Mouse (Mus musculus) neural tube, embryonic 11.5 days (tissue): Measurements from ENCODE around the gene Gm5134. TPM values are rescaled to one million over a fixed set of nuclear protein-coding genes. Genes with fewer than 3 reads are reported as not detected.

Experiments used
- ATAC-seq: fragments of 200-750 bp; cut with Nextera tagmentation; 2 replicates; pipeline ENCODE4 v1.8.0; 2017; ENCODE audit warnings: moderate number of reproducible peaks, mild to moderate bottlenecking, moderate TSS enrichment, moderate library complexity; ENCODE audit not compliant: insufficient read depth, low FRiP score, low TSS enrichment
- DNase-seq: peaks from one replicate; pipeline ENCODE4 v3.0.0-alpha.2; 2015; ENCODE audit warnings: low spot score
- H3K27ac ChIP-seq: fragments of 300-500 bp; sonication (generic); 2 replicates; pipeline ENCODE4 v1.5.1; 2014; ENCODE audit warnings: low read depth, mild to moderate bottlenecking, low read length
- H3K27me3 ChIP-seq: fragments of 300-500 bp; sonication (generic); 2 replicates; pipeline ENCODE4 v1.6.1; 2014; ENCODE audit warnings: mild to moderate bottlenecking, low read length, mixed read lengths; ENCODE audit not compliant: control insufficient read depth, insufficient read depth
- H3K36me3 ChIP-seq: fragments of 300-500 bp; sonication (generic); 2 replicates; pipeline ENCODE4 v1.6.1; 2014; ENCODE audit warnings: mild to moderate bottlenecking, low read length, moderate library complexity, mixed read lengths; ENCODE audit not compliant: control insufficient read depth, insufficient read depth
- H3K4me1 ChIP-seq: fragments of 300-500 bp; sonication (generic); 2 replicates; pipeline ENCODE4 v1.6.1; 2014; ENCODE audit warnings: low read length, mixed read lengths; ENCODE audit not compliant: control insufficient read depth, insufficient read depth
- H3K4me2 ChIP-seq: fragments of 300-500 bp; sonication (generic); 2 replicates; pipeline ENCODE4 v1.6.1; 2014; ENCODE audit warnings: low read depth, mild to moderate bottlenecking, moderate library complexity
- H3K4me3 ChIP-seq: fragments of 300-500 bp; sonication (generic); 2 replicates; pipeline ENCODE4 v1.5.1; 2014; ENCODE audit warnings: low read depth, low read length
- H3K9ac ChIP-seq: fragments of 300-500 bp; sonication (generic); 2 replicates; pipeline ENCODE4 v1.6.1; 2014; ENCODE audit warnings: mild to moderate bottlenecking, low read length
- H3K9me3 ChIP-seq: fragments of 300-500 bp; sonication (generic); 2 replicates; pipeline ENCODE4 v1.6.1; 2016; ENCODE audit warnings: low read length; ENCODE audit not compliant: control insufficient read depth
- WGBS: fragments of 180-500 bp; shearing (Covaris S2); extraction: QIAGEN DNeasy Blood & Tissue Kit; methylation state at CpG from one replicate; pipeline ENCODE4 v1.1.7; 2014; 5-methylcytosine and 5-hydroxymethylcytosine counted together
- polyA plus RNA-seq: library from polyadenylated mRNA; unstranded; fragments of >200 nt; fragmentation: Nextera tagmentation; extraction: Ambion mirVana; gene quantifications from 2 replicates; pipeline ENCODE4 v1.2.1, GENCODE M21; 2014

Gm5134 gene
- polyA plus RNA-seq, 1 experiment from 2014 or later: 0.19 TPM

- Histone ChIP-seq H3K4me3 (no peak overlapping the region), H3K4me1 (no peaks in the 10 kb centered on the region), H3K9me3 (no peaks in the 10 kb centered on the region), H3K36me3 (no peaks in the 10 kb centered on the region), H3K9ac (no peak overlapping the region), H3K27ac (no peak overlapping the region), H3K4me2 (no peak overlapping the region), H3K27me3 (no peaks in the 10 kb centered on the region)
- ATAC-seq (no peak), DNase-seq (no peak)
- 45% methylated on average over 3 of the region's 3 CpGs for WGBS
These were observed 42.0 kb downstream of the Gm5134 start for GRCm38 (mm10) chr10:75996315-75996714.

- no peaks in the 10 kb centered on the region for H3K9me3 ChIP-seq
- 13% methylated on average over 7 of the region's 7 CpGs for WGBS
These were observed 46.8 kb downstream of the Gm5134 start for GRCm38 (mm10) chr10:76001160-76001559.

GRCm38 (mm10) chr10:76002101-76002521 lies 47.8 kb downstream of the Gm5134 start:
- no peak for ATAC-seq
- H3K27ac ChIP-seq: no peak overlapping the region

More at GRCm38 (mm10) chr10:76001160-76001559, 46.8 kb downstream of the Gm5134 start:
- DNase-seq (no peak), ATAC-seq (no peak)
- Histone ChIP-seq H3K27ac (no peak overlapping the region), H3K9ac (no peak overlapping the region), H3K4me3 (no peak overlapping the region), H3K4me2 (no peak overlapping the region), H3K4me1 (0 out of 2 replicates have a peak, but pooled peaks cover 2% of the 10 kb centered on the region), H3K27me3 (no peaks in the 10 kb centered on the region), H3K36me3 (no peaks in the 10 kb centered on the region)

GRCm38 (mm10) chr10:76002615-76003014 lies 48.3 kb downstream of the Gm5134 start:
- H3K4me3 ChIP-seq: no peak overlapping the region
- H3K9me3 ChIP-seq: no peaks in the 10 kb centered on the region
- DNase-seq (no peak), ATAC-seq (no peak)
- H3K4me1 ChIP-seq: 0 out of 2 replicates have a peak, but pooled peaks cover 2% of the 10 kb centered on the region
- no peaks in the 10 kb centered on the region for H3K27me3 ChIP-seq
- H3K36me3 ChIP-seq: no peaks in the 10 kb centered on the region
- no peak overlapping the region for H3K9ac ChIP-seq
- H3K4me2 ChIP-seq: no peak overlapping the region
- WGBS: 30% methylated on average over 2 of the region's 2 CpGs
- H3K27ac ChIP-seq: no peak overlapping the region

More at GRCm38 (mm10) chr10:76002101-76002521, 47.8 kb downstream of the Gm5134 start:
- no peak overlapping the region for H3K4me3 ChIP-seq
- H3K9ac ChIP-seq: no peak overlapping the region
- DNase-seq: no peak
- no peaks in the 10 kb centered on the region for H3K9me3 ChIP-seq
- 25% methylated on average over 3 of the region's 3 CpGs for WGBS
- 0 out of 2 replicates have a peak, but pooled peaks cover 2% of the 10 kb centered on the region for H3K4me1 ChIP-seq
- no peaks in the 10 kb centered on the region for H3K36me3 ChIP-seq
- H3K4me2 ChIP-seq: no peak overlapping the region
- no peaks in the 10 kb centered on the region for H3K27me3 ChIP-seq

GRCm38 (mm10) chr10:76003221-76003620 lies 48.9 kb downstream of the Gm5134 start:
- no peaks in the 10 kb centered on the region for H3K9me3 ChIP-seq
- H3K4me2 ChIP-seq: no peak overlapping the region
- DNase-seq (no peak), ATAC-seq (no peak)
- H3K4me1 ChIP-seq: 0 out of 2 replicates have a peak, but pooled peaks cover 2% of the 10 kb centered on the region
- WGBS: 91% methylated on average over 2 of the region's 2 CpGs
- no peak overlapping the region for H3K9ac ChIP-seq
- H3K36me3 ChIP-seq: no peaks in the 10 kb centered on the region
- no peaks in the 10 kb centered on the region for H3K27me3 ChIP-seq
- no peak overlapping the region for H3K27ac ChIP-seq
- H3K4me3 ChIP-seq: no peak overlapping the region

GRCm38 (mm10) chr10:76006385-76006784 lies 52.1 kb downstream of the Gm5134 start:
- Histone ChIP-seq H3K36me3 (no peaks in the 10 kb centered on the region), H3K27me3 (no peaks in the 10 kb centered on the region), H3K4me1 (0 out of 2 replicates have a peak, but pooled peaks cover 2% of the 10 kb centered on the region), H3K4me3 (no peak overlapping the region), H3K27ac (no peak overlapping the region), H3K4me2 (no peak overlapping the region), H3K9ac (no peak overlapping the region), H3K9me3 (no peaks in the 10 kb centered on the region)
- no peak for DNase-seq
- WGBS: 93% methylated on average over 6 of the region's 6 CpGs
- no peak for ATAC-seq

GRCm38 (mm10) chr10:76009812-76010211 lies 55.5 kb downstream of the Gm5134 start:
- Histone ChIP-seq H3K9me3 (no peaks in the 10 kb centered on the region), H3K4me1 (no peaks in the 10 kb centered on the region), H3K4me2 (no peak overlapping the region), H3K4me3 (no peak overlapping the region), H3K9ac (no peak overlapping the region), H3K27ac (no peak overlapping the region), H3K36me3 (no peaks in the 10 kb centered on the region), H3K27me3 (no peaks in the 10 kb centered on the region)
- ATAC-seq: no peak
- DNase-seq: no peak
- WGBS: 90% methylated on average over 3 of the region's 3 CpGs

GRCm38 (mm10) chr10:76012922-76013321 lies 58.6 kb downstream of the Gm5134 start:
- Histone ChIP-seq H3K9me3 (no peaks in the 10 kb centered on the region), H3K4me2 (no peak overlapping the region), H3K4me1 (no peaks in the 10 kb centered on the region), H3K36me3 (no peaks in the 10 kb centered on the region), H3K9ac (no peak overlapping the region), H3K27ac (no peak overlapping the region), H3K4me3 (no peak overlapping the region), H3K27me3 (no peaks in the 10 kb centered on the region)
- ATAC-seq: no peak
- 76% methylated on average over 6 of the region's 6 CpGs for WGBS
- no peak for DNase-seq

GRCm38 (mm10) chr10:76016886-76017285 lies 62.6 kb downstream of the Gm5134 start:
- no peaks in the 10 kb centered on the region for H3K9me3 ChIP-seq
- DNase-seq: no peak
- H3K4me2 ChIP-seq: no peak overlapping the region
- 86% methylated on average over 3 of the region's 3 CpGs for WGBS
- no peak overlapping the region for H3K27ac ChIP-seq
- no peaks in the 10 kb centered on the region for H3K27me3 ChIP-seq
- H3K4me3 ChIP-seq: no peak overlapping the region
- H3K9ac ChIP-seq: no peak overlapping the region
- no peaks in the 10 kb centered on the region for H3K4me1 ChIP-seq
- H3K36me3 ChIP-seq: no peaks in the 10 kb centered on the region
- no peak for ATAC-seq
